Mouse (Mus musculus): ENCODE measurements around the gene Gm10306. TPM values are rescaled to one million over a fixed set of nuclear protein-coding genes. Genes with fewer than 3 reads are reported as not detected.

Gm10306 gene
- polyA plus RNA-seq (2015; fragmentation: Nextera tagmentation; extraction: Ambion mirVana), result 0.40 TPM in 1 of 2 replicates, not detected in the other

DNA sequence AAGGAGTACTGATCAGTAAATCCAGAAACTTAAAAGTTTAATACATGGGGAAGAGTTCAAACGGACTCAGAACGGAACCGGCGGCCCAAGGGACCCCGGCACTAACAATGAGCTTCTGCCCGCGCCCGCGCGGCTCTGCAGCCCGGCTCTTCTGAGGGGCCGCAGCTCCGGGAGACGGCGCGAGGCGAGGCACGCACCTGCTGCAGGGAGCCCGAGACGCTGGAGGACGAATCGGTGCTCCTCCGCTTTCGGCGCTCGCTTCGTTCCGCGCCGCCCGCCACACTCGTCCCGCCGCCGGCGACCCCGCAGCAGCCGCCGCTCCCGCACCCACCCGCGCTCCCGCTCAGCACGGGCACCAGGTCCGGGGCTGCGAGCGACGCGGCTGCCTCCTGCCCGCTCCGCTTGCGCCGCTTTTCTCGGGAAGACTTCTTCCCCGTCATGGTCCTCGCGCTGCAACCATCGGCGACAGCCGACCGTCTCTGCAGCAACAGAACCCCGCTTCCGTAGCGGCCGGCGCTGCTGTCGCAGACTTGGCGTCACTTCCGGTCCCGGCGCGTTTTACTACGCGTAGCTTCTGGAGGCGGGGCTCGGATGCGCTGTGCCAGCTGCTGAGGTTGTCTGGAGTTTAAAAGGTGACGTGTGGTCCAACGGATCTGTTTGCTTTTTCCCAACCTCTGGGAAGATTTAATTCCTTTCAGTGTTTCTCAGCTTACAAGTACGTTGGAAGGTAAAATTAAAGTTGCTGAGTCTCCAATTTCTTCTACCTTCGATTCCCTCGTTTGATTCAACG lies at the start of gene Gm10306, which contains the start of gene Caap1:
Gene Gm10306, plus strand, starts transcription at position 282 of the 790 bp plus-strand sequence.
Gene Caap1, minus strand, starts transcription at position 532 of the 790 bp plus-strand sequence.
- H3K9ac ChIP-seq, result peak within 1 kb of the TSS; percentile 66
- WGBS, result 1% methylated on average over 83 of the region's 83 CpGs
- no peaks in the 10 kb centered on the region for H3K36me3 ChIP-seq
- H3K27ac ChIP-seq, result peak within 1 kb of the TSS; percentile 82
- ATAC-seq (ENCODE audit: insufficient read depth, low FRiP score, low read depth), result peak; percentile 98
- H3K4me2 ChIP-seq, result peak within 1 kb of the TSS; percentile 70
- H3K9me3 ChIP-seq, result no peaks in the 10 kb centered on the region
- no peaks in the 10 kb centered on the region for H3K27me3 ChIP-seq (replicated peaks)
- H3K4me1 ChIP-seq, result 0 out of 2 replicates have a peak, but pooled peaks cover 8% of the 10 kb centered on the region
- peak within 1 kb of the TSS; percentile 98 for H3K4me3 ChIP-seq (replicated peaks)

DNA sequence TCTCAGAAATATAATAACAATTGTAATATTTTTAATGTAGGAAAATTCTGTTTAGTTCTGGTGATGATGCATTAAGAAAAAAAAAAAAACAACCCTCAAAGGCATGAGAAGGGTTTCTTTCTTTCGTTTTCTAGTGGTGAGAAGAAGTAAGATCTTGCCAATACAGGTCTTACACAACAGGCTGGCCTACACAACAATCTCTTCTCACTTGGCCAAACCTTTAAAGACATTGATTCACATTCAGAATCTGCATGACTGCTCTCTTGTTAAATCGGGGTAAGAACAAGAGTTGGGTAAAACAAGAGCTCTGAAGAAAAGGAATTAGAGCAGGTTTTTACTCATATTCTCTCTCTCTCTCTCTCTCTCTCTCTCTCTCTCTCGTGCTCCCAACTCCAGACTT lies 41.0 kb upstream of the Gm10306 start:
- H3K27me3 ChIP-seq (replicated peaks), result no peaks in the 10 kb centered on the region
- H3K4me3 ChIP-seq (replicated peaks), result no peak overlapping the region
- H3K9ac ChIP-seq, result no peak overlapping the region
- H3K27ac ChIP-seq, result no peak overlapping the region
- no peaks in the 10 kb centered on the region for H3K4me1 ChIP-seq
- no peak for ATAC-seq (ENCODE audit: insufficient read depth, low FRiP score, low read depth)
- H3K4me2 ChIP-seq, result no peak overlapping the region
- 85% methylated on average over 3 of the region's 3 CpGs for WGBS
- 0 out of 2 replicates have a peak, but pooled peaks cover 9% of the 10 kb centered on the region for H3K36me3 ChIP-seq
- H3K9me3 ChIP-seq, result no peaks in the 10 kb centered on the region

DNA sequence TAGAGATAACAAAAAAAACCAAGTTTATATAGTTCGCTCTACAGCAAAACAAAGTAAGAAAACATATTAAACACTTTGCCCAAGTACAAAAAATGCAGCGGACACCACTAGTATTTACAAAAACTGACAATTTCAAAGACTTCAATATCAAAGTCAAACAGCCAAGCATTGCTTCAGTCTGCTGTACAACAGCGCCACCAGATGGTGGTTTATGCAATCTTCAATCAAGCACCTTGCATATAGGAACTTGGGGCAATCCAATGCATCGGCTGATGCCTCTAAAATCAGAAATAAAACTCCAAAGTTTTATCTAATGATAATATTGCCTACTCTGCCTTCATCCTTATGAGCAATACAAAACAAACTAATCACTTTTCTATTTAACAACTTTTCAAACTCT lies 38.7 kb upstream of the Gm10306 start:
- Histone ChIP-seq H3K4me1 (no peaks in the 10 kb centered on the region), H3K27me3 (replicated peaks) (no peaks in the 10 kb centered on the region), H3K27ac (no peak overlapping the region), H3K4me2 (no peak overlapping the region), H3K4me3 (replicated peaks) (no peak overlapping the region), H3K36me3 (0 out of 2 replicates have a peak, but pooled peaks cover 4% of the 10 kb centered on the region), H3K9me3 (no peaks in the 10 kb centered on the region), H3K9ac (no peak overlapping the region)
- no peak for ATAC-seq (ENCODE audit: insufficient read depth, low FRiP score, low read depth)
- WGBS, result 65% methylated on average over 4 of the region's 4 CpGs

DNA sequence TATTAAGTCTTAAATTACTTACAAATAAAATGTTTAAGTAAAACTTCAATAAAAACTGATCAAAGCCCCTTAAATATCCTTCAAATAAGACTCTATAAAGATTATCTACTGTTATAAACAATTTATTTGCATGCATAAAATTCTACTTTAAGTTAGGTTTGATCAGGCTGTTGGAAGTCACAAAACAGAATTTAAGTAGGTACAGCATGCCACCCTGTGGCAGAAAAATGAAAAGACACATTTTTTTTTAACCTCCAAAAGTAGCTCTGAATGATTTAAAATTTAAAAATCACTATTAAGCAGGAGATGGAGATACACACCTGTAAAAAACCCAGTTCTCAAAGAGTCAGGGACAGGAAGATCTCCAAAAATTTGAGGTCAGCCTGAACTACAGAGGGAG lies 33.0 kb upstream of the Gm10306 start:
- Histone ChIP-seq H3K9ac (no peak overlapping the region), H3K27me3 (replicated peaks) (no peaks in the 10 kb centered on the region), H3K9me3 (no peaks in the 10 kb centered on the region), H3K27ac (no peak overlapping the region), H3K4me3 (replicated peaks) (no peak overlapping the region), H3K4me2 (no peak overlapping the region), H3K4me1 (no peaks in the 10 kb centered on the region), H3K36me3 (no peaks in the 10 kb centered on the region)
- ATAC-seq (ENCODE audit: insufficient read depth, low FRiP score, low read depth), result no peak

DNA sequence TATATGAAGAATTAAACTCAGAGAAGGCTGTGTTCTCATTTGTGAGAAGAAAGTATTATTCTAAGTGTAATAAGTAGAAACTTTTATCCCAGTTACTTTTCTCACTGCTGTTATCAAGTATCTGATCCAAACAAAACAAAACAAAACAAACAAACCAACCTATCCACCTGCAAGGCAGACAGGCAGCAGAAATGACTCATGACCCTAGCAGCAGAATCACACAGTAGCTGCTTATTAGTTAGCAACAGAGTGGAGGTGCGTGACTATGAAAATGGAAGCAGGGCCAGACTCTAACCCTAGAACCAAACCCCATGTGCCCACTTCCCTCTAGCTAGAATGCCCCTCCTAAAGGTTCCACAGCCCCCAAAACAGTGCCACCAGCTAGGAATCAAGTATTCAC lies 26.9 kb upstream of the Gm10306 start:
- no peak overlapping the region for H3K9ac ChIP-seq
- WGBS, result 100% methylated on average over 1 of the region's 1 CpGs
- ATAC-seq (ENCODE audit: insufficient read depth, low FRiP score, low read depth), result no peak

DNA sequence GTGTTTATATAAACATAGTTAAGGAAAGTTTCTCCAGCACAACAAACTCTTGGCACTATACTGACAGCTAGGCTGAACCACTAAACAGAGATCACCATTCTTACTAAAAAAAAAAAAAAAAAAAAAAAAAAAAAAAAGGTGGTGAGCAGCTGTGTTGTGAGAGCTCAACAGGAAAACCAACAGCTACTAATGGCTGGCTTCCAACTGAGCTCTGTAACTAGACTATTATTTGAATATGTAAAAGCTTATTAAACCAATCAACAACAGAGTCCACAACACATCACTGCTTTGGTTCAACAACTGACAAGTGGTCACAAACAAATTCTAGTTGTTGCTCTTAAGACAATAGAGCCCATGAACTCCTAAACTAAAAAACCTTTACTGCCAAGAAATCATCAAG lies 23.1 kb upstream of the Gm10306 start:
- Histone ChIP-seq H3K4me3 (replicated peaks) (no peak overlapping the region), H3K9me3 (no peaks in the 10 kb centered on the region), H3K36me3 (no peaks in the 10 kb centered on the region), H3K9ac (no peak overlapping the region), H3K4me2 (no peak overlapping the region), H3K27ac (no peak overlapping the region), H3K4me1 (no peaks in the 10 kb centered on the region), H3K27me3 (replicated peaks) (no peaks in the 10 kb centered on the region)
- no peak for ATAC-seq (ENCODE audit: insufficient read depth, low FRiP score, low read depth)

More for the DNA sequence above, 26.9 kb upstream of the Gm10306 start:
- H3K27ac ChIP-seq, result no peak overlapping the region
- H3K4me2 ChIP-seq, result no peak overlapping the region
- no peaks in the 10 kb centered on the region for H3K27me3 ChIP-seq (replicated peaks)
- H3K4me3 ChIP-seq (replicated peaks), result no peak overlapping the region
- H3K4me1 ChIP-seq, result no peaks in the 10 kb centered on the region
- no peaks in the 10 kb centered on the region for H3K36me3 ChIP-seq
- H3K9me3 ChIP-seq, result no peaks in the 10 kb centered on the region

DNA sequence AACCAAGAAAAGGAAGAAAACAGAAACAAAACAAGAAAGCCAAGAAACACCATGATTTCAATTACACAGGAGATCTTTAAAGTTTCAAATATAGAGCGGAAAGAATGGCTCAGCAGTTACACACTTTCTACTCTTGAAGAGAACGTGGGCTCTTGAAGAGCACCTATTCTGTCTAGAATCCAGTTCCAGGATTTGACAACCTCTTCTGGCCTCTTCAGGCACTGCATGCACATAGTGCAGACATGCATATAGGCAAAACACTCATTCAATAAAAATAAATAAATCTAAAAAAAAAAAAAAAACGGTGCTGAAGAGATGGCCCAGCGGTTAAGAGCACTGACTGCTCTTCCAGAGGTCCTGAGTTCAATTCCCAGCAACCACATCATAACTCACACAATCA lies 13.3 kb upstream of the Gm10306 start:
- H3K4me1 ChIP-seq, result no peaks in the 10 kb centered on the region
- no peak overlapping the region for H3K27ac ChIP-seq
- 0 out of 2 replicates have a peak, but pooled peaks cover 5% of the 10 kb centered on the region for H3K36me3 ChIP-seq
- no peak overlapping the region for H3K4me2 ChIP-seq
- no peak overlapping the region for H3K9ac ChIP-seq
- no peaks in the 10 kb centered on the region for H3K27me3 ChIP-seq (replicated peaks)
- no peaks in the 10 kb centered on the region for H3K9me3 ChIP-seq
- 88% methylated on average over 4 of the region's 4 CpGs for WGBS
- no peak overlapping the region for H3K4me3 ChIP-seq (replicated peaks)
- no peak for ATAC-seq (ENCODE audit: insufficient read depth, low FRiP score, low read depth)

DNA sequence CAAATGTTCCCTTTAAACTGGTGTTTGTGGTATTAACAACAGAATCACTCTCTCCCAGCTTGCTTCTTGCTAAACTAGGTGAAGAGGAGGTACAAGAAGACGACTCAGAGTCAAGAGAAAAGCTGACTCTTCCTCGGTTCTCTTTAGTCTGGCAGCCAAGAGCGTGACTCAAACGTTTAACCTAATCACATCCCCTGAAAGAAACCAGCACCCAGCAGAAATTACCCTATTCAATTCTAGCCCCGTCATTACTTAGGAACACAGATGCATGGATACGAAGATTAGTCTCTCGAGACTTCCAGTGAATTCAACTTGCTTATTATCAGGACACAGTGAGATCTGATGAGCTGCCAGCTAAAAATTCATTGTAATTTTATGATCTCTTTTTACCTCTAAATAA lies 12.0 kb upstream of the Gm10306 start:
- Histone ChIP-seq H3K4me2 (no peak overlapping the region), H3K4me3 (replicated peaks) (no peak overlapping the region), H3K9ac (no peak overlapping the region), H3K4me1 (no peaks in the 10 kb centered on the region), H3K27me3 (replicated peaks) (no peaks in the 10 kb centered on the region), H3K36me3 (0 out of 2 replicates have a peak, but pooled peaks cover under 1% of the 10 kb centered on the region), H3K27ac (no peak overlapping the region), H3K9me3 (no peaks in the 10 kb centered on the region)
- no peak for ATAC-seq (ENCODE audit: insufficient read depth, low FRiP score, low read depth)
- WGBS, result 85% methylated on average over 7 of the region's 7 CpGs

DNA sequence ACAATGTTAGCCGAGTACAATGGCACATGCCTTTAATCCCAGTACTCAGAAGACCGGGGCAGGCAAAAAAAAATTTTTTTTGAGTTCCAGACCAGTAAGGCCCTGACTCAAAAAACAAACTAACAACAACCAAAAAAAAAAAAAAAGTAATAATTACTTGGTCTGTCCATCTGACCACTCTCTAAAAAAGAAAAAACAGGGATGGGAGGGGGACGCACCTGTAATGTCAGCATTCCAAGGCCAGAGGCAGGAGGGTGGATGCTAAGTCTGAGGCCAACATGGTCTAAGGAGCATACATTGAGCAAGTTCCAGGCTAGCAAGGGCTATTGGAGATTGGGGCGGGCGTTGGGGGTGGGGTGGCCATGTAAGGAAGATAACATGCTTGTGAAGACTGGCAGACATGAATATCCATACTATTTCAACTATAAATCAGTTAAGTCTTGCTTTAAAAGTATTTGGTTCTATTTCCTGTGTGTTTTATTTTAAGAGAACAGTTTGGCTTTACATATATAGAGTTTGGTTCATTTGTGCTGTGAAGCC lies 1.3 kb upstream of the Gm10306 start:
- peak overlapping the region; percentile 70 for H3K4me2 ChIP-seq
- no peaks in the 10 kb centered on the region for H3K36me3 ChIP-seq
- H3K4me3 ChIP-seq (replicated peaks), result no peak overlapping the region
- ATAC-seq (ENCODE audit: insufficient read depth, low FRiP score, low read depth), result no peak
- no peaks in the 10 kb centered on the region for H3K9me3 ChIP-seq
- no peak overlapping the region for H3K9ac ChIP-seq
- H3K27ac ChIP-seq, result no peak overlapping the region
- no peaks in the 10 kb centered on the region for H3K27me3 ChIP-seq (replicated peaks)
- 0 out of 2 replicates have a peak, but pooled peaks cover 8% of the 10 kb centered on the region for H3K4me1 ChIP-seq
- 90% methylated on average over 5 of the region's 5 CpGs for WGBS

DNA sequence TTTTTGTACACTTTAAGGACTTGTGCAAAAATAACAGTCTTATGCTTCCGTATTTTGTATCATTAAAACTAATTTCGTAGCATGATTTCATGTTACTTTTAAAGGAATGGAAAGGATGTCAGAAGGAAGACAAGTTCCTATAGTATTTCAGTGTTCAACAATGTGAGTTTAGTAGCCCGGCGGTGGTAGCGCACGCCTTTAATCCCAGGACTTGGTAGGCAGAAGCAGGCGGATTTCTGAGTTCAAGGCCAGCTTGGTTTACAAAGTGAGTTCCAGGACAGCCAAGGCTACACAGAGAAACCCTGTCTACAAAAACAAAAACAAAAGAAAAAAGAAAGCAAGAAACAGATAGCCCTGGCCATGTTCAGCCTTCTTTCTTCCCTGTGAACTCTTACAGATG lies 799 bp downstream of the Gm10306 start:
- Histone ChIP-seq H3K4me2 (peak overlapping the region; percentile 70; the same call in 1 of the 2 replicates), H3K27ac (no peak overlapping the region; the same call in 1 of the 2 replicates), H3K36me3 (no peaks in the 10 kb centered on the region), H3K9me3 (no peaks in the 10 kb centered on the region), H3K9ac (no peak overlapping the region), H3K4me1 (0 out of 2 replicates have a peak, but pooled peaks cover 8% of the 10 kb centered on the region), H3K27me3 (replicated peaks) (no peaks in the 10 kb centered on the region), H3K4me3 (replicated peaks) (no peak overlapping the region)
- no peak for ATAC-seq (ENCODE audit: insufficient read depth, low FRiP score, low read depth)
- WGBS, result 71% methylated on average over 7 of the region's 7 CpGs

DNA sequence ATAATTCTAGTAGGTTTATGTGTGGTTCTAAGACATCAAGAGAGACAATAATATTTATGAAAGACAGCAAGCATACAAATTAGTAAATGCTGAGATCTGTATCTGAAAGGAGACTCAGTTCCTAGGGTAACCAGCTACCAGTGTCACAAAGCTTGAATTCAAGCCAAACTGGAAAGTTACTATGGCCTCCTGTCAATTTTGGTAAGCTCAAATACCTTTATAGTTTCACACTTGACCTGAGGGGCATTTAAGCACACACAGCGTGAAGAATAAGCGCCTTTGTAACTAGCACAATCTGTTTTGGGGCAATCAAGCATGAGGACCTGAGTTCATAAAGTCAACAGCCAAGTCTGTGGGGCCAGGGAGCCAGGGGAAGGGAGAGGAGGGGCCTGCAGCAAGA lies 2.9 kb downstream of the Gm10306 start:
- 67% methylated on average over 2 of the region's 2 CpGs for WGBS
- no peak overlapping the region for H3K4me2 ChIP-seq
- 0 out of 2 replicates have a peak, but pooled peaks cover 8% of the 10 kb centered on the region for H3K4me1 ChIP-seq
- no peak overlapping the region for H3K27ac ChIP-seq
- no peak overlapping the region for H3K4me3 ChIP-seq (replicated peaks)
- no peaks in the 10 kb centered on the region for H3K27me3 ChIP-seq (replicated peaks)
- ATAC-seq (ENCODE audit: insufficient read depth, low FRiP score, low read depth), result no peak
- H3K36me3 ChIP-seq, result no peaks in the 10 kb centered on the region
- no peaks in the 10 kb centered on the region for H3K9me3 ChIP-seq
- H3K9ac ChIP-seq, result no peak overlapping the region

DNA sequence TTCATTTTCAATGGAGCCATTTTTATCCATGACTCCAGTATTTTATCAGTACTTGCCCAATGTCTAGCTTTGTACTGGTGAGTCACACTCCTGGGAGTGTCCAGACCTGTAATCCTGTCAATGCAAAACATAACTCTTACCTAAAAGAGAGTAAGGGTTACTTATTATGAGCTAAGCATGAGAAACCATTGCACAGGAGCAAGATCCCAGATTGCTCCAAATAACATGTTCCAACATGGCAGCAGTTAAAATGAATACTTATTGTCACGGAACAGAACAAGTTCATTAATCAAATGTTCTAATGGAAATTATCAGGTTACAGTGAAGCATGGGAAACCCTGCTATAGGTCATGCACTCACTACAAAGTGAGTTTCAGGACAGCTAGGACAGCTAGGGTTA lies 4.0 kb downstream of the Gm10306 start:
- 0 out of 2 replicates have a peak, but pooled peaks cover 4% of the 10 kb centered on the region for H3K4me1 ChIP-seq
- no peaks in the 10 kb centered on the region for H3K36me3 ChIP-seq
- no peak overlapping the region for H3K4me3 ChIP-seq (replicated peaks)
- no peak for ATAC-seq (ENCODE audit: insufficient read depth, low FRiP score, low read depth)
- no peak overlapping the region for H3K9ac ChIP-seq
- no peaks in the 10 kb centered on the region for H3K27me3 ChIP-seq (replicated peaks)
- 70% methylated on average over 1 of the region's 1 CpGs for WGBS
- no peak overlapping the region for H3K27ac ChIP-seq
- no peaks in the 10 kb centered on the region for H3K9me3 ChIP-seq
- no peak overlapping the region for H3K4me2 ChIP-seq
